Mouse (Mus musculus): ENCODE measurements around the gene Shank1.

The Shank1 gene

DNA sequence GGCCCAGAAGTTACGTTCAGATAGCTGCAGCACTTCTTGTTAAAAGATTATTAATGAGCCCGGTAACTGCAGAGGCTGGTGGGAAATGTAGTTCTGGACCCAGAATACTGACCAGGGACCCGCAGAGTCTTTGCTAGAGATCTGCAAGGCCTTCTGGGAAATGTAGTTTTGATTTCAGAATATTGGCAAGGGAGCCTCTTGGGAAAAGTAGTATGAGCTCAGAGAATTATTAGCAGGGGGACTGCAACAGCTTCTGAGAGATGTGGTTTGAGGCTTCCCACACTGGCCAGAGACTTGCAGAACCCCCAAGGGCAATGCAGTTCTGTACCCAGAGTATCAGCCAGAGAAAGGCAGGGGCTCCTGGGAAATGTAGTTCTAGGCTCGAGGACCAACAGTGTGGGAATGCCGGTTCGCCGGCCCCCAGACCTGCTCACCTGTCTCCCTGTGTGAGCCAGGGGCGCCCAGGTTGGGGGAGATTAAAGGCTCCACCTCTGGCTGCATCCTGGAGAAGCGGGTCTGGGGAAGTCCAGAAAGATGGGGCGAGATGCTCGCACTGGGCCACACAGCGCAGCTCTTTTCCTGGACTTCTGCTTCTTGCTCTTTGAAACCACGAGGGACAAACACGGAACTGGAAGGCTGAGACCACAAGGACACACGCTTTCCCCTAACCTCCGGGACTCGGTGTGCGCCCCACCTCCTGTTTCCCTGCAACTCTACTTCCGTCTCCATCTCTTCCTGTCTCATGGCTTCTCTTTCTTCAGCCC, 64.0 kb downstream of the Shank1 start:
- peak; percentile 82 for DNase-seq (ENCODE audit: low read depth)

DNA sequence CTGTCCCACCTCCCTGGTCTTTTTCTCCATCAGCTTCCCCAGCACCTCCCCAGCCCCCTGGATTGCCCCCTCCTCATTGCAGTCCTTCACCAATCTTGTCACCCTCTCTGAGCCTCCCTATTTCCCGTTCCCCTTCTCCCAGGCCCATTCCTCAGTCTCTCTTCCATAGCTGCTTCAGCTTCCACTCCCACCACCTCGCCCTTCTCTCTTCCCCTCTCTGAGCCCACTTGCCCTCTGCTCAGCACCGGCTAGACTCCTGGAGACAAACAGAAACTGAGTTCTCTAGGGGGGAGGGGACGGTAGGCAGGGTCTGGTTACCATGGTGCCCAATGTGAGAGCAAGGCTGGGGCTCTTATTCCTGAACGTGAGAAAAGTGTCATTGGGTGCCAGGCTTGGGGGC, 64.7 kb downstream of the Shank1 start:
- DNase-seq (ENCODE audit: low read depth): no peak

DNA sequence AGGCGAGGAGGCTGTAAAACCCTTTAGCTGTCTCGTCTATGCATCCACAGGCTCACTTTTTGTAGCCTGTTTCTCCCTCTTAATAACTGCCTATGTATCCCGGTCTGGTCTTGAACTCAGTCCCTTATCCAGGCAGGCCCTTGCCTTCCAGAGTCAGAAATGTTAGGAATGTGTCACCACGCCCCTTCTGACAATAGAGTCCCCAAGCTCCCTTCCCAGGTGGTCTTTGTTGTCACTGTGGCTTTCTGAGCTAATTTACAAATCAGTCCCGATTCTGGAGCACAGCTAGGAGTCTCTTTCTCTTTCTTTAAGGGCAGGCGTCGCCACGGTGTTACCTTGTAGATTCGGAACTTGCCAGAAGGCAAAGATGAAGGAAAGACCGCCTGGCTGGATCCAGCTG, 65.2 kb downstream of the Shank1 start:
- DNase-seq (ENCODE audit: low read depth): no peak

DNA sequence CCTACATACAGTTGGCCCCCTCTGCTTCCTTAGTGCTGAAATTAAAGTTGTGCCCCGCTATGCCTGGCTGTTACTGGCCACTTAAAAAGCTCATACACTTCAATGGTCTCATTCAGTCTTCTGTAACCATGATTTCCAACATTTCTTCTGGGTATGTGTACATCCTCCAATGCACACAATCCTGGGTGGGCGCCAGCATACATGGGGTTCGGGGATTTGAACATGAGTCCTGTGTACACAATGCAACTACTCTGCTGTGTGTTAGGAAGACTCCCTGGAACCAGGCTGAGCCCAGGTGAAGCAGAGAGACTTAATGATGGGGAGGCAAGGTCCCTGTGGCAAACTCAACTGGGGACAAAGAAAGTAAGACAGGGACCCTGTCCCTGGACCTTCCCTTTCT, 65.7 kb downstream of the Shank1 start:
- DNase-seq (ENCODE audit: low read depth): no peak

DNA sequence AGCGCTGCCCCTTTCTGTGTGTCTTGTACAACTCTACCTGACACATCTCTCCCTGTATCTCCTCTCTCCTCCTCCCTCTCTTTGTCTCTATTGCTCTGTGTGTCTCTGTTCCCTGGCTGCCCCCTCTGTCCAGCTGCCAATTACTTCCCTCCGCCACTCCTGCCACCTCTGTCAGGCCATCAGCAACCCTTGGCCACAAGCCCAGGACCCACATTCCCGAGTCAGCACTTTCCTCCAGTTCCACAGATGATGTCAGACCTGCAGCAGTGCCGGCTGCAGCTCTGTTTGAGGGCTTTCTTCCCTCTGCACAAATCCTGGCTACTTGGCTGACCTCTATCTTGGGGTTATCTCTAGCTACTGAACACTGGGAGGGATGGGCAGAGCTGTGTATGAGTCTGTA, 68.2 kb downstream of the Shank1 start:
- DNase-seq (ENCODE audit: low read depth): no peak

DNA sequence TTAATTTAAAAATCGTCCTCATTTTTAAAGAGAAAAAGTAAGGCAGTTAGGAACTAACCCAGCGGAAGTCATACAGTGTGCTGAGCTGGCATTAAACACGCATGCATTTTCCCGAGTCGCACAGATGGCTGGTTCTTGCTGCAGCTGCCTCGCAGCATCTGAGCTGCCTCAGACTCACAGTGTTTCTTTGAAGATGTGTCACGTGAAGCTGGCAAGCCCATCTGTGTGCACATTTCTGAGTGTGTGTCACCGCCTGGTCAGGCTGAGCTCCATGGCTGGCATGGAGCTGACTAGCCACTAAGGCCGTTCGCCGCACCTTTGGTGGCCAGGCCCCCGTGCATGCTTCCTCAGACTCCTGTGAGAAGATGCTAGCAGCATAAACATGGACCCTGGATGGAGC, 72.5 kb downstream of the Shank1 start:
- DNase-seq (ENCODE audit: low read depth): no peak

DNA sequence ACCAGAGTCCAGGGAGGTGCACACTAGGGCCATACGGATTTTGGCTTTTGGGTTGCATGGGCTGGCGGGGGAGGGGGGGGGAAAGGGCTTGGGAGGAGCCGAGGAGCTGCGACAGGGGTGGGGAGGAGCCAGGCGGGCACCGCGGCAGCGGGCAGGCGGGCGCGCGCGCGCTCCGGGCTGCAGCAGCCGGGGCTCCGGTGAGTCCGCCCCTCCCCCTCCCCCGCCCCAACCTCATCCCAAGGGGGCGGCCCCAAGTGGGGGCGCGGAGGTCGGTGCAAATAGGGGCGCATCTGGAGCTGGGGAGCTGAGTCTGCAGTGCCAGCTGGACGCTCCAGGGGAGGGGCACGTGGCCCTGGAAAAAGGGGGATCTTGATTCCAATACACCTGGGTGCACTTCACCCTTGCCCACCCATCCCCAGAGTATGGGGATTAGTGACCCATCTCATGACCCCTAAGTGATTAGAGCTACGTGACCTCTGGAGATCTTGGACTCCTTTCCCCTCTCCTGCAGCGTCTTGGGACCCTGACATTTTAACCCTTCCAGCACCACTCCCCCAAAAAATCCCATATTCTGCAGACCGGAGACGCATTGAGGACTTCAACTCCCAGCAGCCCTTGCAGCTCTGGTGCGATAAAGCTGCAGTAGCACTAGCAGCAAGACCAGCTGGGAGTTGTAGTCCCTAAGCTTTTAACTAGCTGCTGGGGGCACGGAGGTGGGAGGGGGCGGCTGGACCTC, 74.1 kb downstream of the Shank1 start, which contains the start of gene Syt3:
Syt3 (plus strand) TSS at position 123 of the 736 bp plus-strand sequence.
- DNase-seq (ENCODE audit: low read depth): peak; percentile 58

DNA sequence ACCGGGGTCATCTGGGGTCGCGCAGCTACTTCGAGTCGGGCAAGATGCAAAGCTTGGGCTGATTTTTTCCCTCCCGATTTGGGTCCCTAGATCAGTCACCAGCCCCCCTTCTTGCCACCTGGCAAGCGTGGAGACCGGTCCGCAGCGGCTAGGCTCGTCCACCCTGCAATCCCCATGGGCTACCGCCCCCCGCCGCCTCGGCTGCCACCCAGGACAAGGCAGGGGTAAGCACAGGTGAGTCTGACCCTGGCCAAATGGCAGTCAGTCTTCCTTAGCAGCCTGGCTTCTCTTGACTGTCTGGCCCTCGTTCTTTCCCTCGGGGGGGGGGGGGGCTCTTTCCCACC, 74.6 kb downstream of the Shank1 start:
- no peak for DNase-seq (ENCODE audit: low read depth)

DNA sequence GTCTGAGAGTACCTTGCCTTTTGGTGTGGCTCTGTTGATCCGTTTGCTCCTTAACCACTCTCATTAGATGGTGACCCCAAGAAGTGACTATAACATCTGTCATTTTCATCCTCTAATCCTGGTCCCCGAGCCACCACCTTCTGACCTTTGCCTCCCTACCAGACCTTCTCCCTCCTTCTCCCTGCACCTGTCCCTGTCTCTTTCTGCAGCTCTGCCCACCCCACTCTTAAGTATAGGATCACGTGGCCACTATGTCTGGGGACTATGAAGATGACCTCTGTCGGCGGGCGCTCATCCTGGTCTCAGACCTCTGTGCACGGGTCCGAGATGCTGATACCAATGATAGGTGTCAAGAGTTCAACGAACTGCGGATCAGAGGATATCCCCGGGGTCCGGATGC, 75.7 kb downstream of the Shank1 start, which contains the start of gene 1700008O03Rik:
1700008O03Rik (minus strand) TSS at position 101 of the 400 bp plus-strand sequence.
- no peak for DNase-seq (ENCODE audit: low read depth)

DNA sequence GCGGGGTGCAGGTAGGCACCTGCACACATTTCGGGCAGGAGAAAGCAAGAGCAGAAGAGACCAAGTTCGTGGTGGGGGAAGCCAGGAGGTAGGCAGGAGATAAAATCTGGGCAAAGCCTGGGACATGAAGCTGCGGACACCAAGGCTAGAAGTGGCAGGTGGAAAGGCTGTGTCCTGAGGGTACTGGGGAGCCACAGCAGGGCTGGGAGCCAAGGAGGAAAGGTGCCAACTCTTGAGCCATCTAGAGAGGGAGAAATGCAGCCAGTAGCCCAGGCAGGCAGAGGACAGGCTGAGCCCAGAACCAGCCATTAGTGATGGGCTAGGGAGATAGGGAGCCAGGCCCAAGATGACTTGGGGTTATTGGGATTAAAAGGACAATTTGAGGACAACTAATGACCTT, 81.8 kb downstream of the Shank1 start:
- no peak for DNase-seq (ENCODE audit: low read depth)

DNA sequence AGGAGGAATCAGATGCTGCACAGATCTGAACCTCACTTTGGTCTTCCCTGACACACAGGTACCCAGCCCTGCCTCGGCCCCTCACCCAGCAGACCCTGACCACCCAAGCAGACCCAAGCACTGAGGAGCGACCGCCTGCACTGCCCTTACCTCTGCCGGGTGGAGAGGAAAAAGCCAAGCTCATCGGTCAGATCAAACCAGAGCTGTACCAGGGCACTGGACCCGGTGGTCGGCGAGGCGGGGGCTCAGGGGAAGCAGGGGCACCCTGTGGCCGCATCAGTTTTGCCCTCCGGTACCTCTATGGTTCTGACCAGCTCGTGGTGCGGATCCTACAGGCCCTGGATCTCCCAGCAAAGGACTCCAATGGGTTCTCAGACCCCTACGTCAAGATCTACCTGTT, 82.3 kb downstream of the Shank1 start:
- DNase-seq (ENCODE audit: low read depth): no peak

DNA sequence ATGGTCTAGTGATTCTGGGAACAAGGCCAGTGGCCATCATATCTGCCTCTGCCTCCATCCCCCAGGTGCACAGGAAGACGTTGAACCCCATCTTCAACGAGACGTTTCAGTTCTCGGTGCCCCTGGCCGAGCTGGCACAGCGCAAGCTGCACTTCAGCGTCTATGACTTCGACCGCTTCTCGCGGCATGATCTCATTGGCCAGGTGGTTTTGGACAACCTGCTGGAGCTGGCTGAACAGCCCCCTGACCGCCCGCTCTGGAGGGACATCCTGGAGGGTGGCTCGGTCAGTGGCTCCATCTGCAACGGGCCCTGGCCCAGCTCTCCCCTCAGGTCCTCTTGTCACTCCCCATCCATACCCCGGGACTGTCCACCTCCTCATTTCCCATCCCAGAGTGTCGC, 83.2 kb downstream of the Shank1 start:
- DNase-seq (ENCODE audit: low read depth): no peak

DNA sequence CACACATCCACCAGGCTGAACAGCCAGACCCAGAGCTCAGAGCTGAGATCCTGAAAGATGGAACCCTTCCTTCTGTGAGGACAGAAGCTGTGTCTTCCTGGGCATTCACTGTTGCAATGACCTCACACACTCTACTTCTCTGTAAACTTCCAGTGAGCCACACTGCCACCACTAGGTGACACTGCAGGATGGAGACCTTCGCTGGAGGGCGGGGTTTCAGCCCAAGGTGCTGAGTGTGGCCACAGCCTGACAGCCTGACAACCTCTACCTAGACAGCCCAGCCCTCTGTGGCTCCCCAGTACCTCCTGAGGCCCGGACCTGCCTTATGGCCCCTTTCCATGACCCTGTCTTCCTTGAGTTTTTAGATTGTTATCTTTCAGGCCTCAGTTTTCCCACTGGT, 88.5 kb downstream of the Shank1 start:
- peak; percentile 89 for DNase-seq (ENCODE audit: low read depth)

DNA sequence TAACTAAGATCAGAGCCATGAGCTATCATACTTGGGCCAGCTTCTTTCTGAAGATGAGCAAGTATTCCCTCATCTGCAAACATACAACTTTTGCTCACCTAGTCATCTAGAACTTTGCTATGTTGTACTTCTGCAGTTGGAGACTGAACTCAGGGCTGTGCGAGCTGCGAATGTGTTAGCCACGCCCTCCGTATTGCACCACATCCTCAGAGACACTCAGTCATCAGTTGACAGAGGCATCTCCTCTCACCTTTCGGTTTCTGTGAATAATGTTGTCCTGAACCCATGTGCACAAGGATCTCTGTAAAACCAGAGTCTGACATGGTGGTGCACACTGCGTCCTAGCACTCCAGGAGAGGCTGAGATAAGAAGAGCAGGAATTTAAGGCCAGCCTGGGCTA, 91.6 kb downstream of the Shank1 start:
- DNase-seq (ENCODE audit: low read depth): peak; percentile 82

DNA sequence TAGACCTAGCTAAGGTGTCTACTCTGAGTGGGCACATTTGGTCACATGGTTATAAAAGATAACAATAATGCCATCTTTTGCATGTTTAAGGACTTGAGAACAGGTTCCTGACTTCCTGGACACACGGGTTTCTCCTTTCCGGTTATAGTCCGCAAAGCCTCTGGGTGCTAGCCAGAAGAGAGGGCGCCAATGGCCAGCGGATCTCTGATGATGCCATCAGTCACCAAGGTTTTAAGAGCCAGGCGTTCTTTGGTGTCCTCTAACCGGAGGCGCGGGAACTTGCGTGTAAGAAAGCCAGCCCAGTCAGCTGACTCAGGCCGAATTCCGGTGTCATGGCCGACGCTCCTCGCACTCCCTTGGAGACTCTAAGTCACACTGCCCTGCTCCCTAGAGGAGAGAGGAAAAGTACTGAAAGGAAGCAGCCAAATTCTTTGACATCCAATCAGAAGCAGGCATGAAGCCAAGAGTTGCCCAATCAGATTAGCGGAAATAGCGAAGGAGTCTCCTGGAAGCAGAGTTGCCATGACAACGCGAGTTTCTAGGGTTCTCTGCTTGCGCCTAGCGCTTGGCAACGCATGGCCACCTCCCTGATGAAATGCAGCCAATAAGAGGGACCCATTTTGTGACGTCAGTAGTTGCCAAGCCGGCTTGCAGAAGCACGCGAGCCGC, 95.4 kb downstream of the Shank1 start:
- peak; percentile 98 for DNase-seq (ENCODE audit: low read depth)

DNA sequence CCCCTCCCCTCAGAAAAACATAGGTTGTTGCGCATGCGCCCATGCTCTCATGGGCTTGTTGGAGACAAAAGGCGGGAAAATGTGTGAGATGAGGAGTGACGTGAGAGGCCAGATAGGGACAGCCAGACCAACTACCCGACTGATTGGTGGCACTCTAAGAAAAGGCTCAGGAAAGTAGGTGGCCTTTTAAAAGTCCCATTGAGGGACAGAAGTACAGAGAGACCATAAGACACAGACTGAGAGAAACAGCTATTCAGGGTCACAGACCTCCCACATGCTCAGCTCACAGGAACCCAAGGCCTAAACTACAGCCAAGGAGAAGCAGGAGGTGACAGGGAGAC, 95.9 kb downstream of the Shank1 start:
- no peak for DNase-seq (ENCODE audit: low read depth)
